Mouse (Mus musculus) CH12.LX (cell line): Measurements from ENCODE around the gene Megf8. TPM values are rescaled to one million over a fixed set of nuclear protein-coding genes. Genes with fewer than 3 reads are reported as not detected.

Experiments
- DNase-seq: peaks from one replicate; pipeline ENCODE4 v3.0.0-alpha.2; 2013; ENCODE audit errors: extremely low read depth
- H3K27ac ChIP-seq: 2 replicates; pipeline ENCODE4 v1.5.1; 2012; ENCODE audit warnings: low read depth, mild to moderate bottlenecking, control low read depth, moderate library complexity; ENCODE audit not compliant: insufficient read depth
- H3K27me3 ChIP-seq: replicated peaks from 2 replicates; pipeline ENCODE3; 2012; ENCODE audit warnings: inconsistent platforms
- H3K36me3 ChIP-seq, 2 experiments: replicated peaks in 1 of 2; 2 replicates each; pipeline versions ENCODE3 to v1.6.1; 2012; ENCODE audit warnings: inconsistent platforms in 1 of 2, low read length in 1 of 2, mild to moderate bottlenecking in 1 of 2, mixed read lengths in 1 of 2, moderate library complexity in 1 of 2; ENCODE audit not compliant: control insufficient read depth in 1 of 2, insufficient read depth in 1 of 2
- H3K4me1 ChIP-seq, 2 experiments: 2 replicates each; pipeline ENCODE4 v1.6.1; 2012; ENCODE audit warnings: inconsistent platforms in 1 of 2, moderate library complexity in 1 of 2; ENCODE audit not compliant: insufficient read depth in 2 of 2, control insufficient read depth in 1 of 2
- H3K4me2 ChIP-seq: 2 replicates; pipeline ENCODE4 v1.6.1; 2012; ENCODE audit warnings: low read depth, mild to moderate bottlenecking, control low read depth; ENCODE audit not compliant: poor library complexity, insufficient read depth, severe bottlenecking
- H3K4me3 ChIP-seq, 3 experiments: fragments of 150-350 bp in 1 of 3; sonication (generic) in 1 of 3; replicated peaks in 1 of 3; 2 replicates each; pipeline versions ENCODE3 to v1.5.1; 2011 to 2012; ENCODE audit warnings: low read depth in 2 of 3, low read length in 2 of 3, mild to moderate bottlenecking in 2 of 3, moderate library complexity in 2 of 3, control low read depth in 1 of 3, improper control_type of control experiment in 1 of 3, inconsistent platforms in 1 of 3, mixed read lengths in 1 of 3; ENCODE audit not compliant: poor library complexity in 1 of 3
- H3K79me2 ChIP-seq: replicated peaks from 2 replicates; pipeline ENCODE4 v1.6.1; 2012; ENCODE audit warnings: mild to moderate bottlenecking, moderate library complexity; ENCODE audit not compliant: control insufficient read depth, poor library complexity, insufficient read depth, severe bottlenecking; ENCODE audit errors: extremely low read depth
- H3K9ac ChIP-seq: 2 replicates; pipeline ENCODE4 v1.6.1; 2012; ENCODE audit warnings: low read depth, mild to moderate bottlenecking, control low read depth, moderate library complexity; ENCODE audit not compliant: insufficient read depth
- H3K9me3 ChIP-seq: replicated peaks from 2 replicates; pipeline ENCODE3; 2012; ENCODE audit warnings: low read length, inconsistent platforms, mixed read lengths
- BHLHE40 ChIP-seq: IDR thresholded peaks from 2 replicates; pipeline ENCODE4 v1.6.1; 2011; ENCODE audit warnings: mild to moderate bottlenecking, low read depth, low read length, improper control_type of control experiment
- CHD1 ChIP-seq: IDR thresholded peaks from 2 replicates; pipeline ENCODE4 v1.6.1; 2012; ENCODE audit warnings: low read depth, low read length, improper control_type of control experiment, inconsistent platforms
- CTCF ChIP-seq, 2 experiments: IDR thresholded peaks in 1 of 2; conservative IDR thresholded peaks in 1 of 2; 2 replicates each; pipeline ENCODE4 v1.5.1; 2011 to 2012; ENCODE audit warnings: low read depth in 2 of 2, low read length in 2 of 2, improper control_type of control experiment in 1 of 2, inconsistent platforms in 1 of 2, mild to moderate bottlenecking in 1 of 2, moderate library complexity in 1 of 2
- ETS1 ChIP-seq: conservative IDR thresholded peaks from 2 replicates; pipeline ENCODE4 v1.6.1; 2012; ENCODE audit warnings: low read depth, mild to moderate bottlenecking, inconsistent platforms, low read length, improper control_type of control experiment, moderate library complexity
- GABPA ChIP-seq: IDR thresholded peaks from 2 replicates; pipeline ENCODE4 v1.6.1; 2012; ENCODE audit warnings: low read depth, low read length, improper control_type of control experiment, inconsistent platforms; ENCODE audit not compliant: insufficient replicate concordance
- IRF4 ChIP-seq: IDR thresholded peaks from 2 replicates; pipeline ENCODE4 v1.6.1; 2014; ENCODE audit warnings: low read depth, mild to moderate bottlenecking, inconsistent platforms, low read length, improper control_type of control experiment
- JUN ChIP-seq: IDR thresholded peaks from 2 replicates; pipeline ENCODE4 v1.6.1; 2011; ENCODE audit warnings: low read depth, mild to moderate bottlenecking, low read length, improper control_type of control experiment, moderate library complexity; ENCODE audit not compliant: insufficient read depth
- KAT2A ChIP-seq: IDR thresholded peaks from 2 replicates; pipeline ENCODE4 v1.6.1; 2012; ENCODE audit warnings: low read length, improper control_type of control experiment, inconsistent platforms; ENCODE audit not compliant: insufficient replicate concordance
- MAFK ChIP-seq: IDR thresholded peaks from 2 replicates; pipeline ENCODE4 v1.6.1; 2011; ENCODE audit warnings: low read length, improper control_type of control experiment; ENCODE audit not compliant: insufficient replicate concordance
- MAX ChIP-seq: IDR thresholded peaks from 2 replicates; pipeline ENCODE4 v1.6.1; 2011; ENCODE audit warnings: low read length, improper control_type of control experiment
- MAZ ChIP-seq: IDR thresholded peaks from 2 replicates; pipeline ENCODE4 v1.6.1; 2012; ENCODE audit warnings: low read depth, mild to moderate bottlenecking, inconsistent platforms, low read length, improper control_type of control experiment, moderate library complexity
- MXI1 ChIP-seq: IDR thresholded peaks from 2 replicates; pipeline ENCODE4 v1.6.1; 2011; ENCODE audit warnings: mild to moderate bottlenecking, low read depth, low read length, improper control_type of control experiment
- NELFE ChIP-seq: IDR thresholded peaks from 2 replicates; pipeline ENCODE4 v1.6.1; 2011; ENCODE audit warnings: low read depth, low read length, improper control_type of control experiment
- PAX5 ChIP-seq: IDR thresholded peaks from 2 replicates; pipeline ENCODE4 v1.6.1; 2012; ENCODE audit warnings: low read length, inconsistent platforms, mixed read lengths
- POLR2AphosphoS2 ChIP-seq: IDR thresholded peaks from 2 replicates; pipeline ENCODE4 v1.6.1; 2011; ENCODE audit warnings: low read depth, low read length, improper control_type of control experiment
- RAD21 ChIP-seq: IDR thresholded peaks from 2 replicates; pipeline ENCODE4 v1.6.1; 2011; ENCODE audit warnings: low read depth, mild to moderate bottlenecking, low read length, improper control_type of control experiment, moderate library complexity
- SIN3A ChIP-seq: IDR thresholded peaks from 2 replicates; pipeline ENCODE4 v1.6.1; 2012; ENCODE audit warnings: low read length, improper control_type of control experiment, inconsistent platforms
- SMC3 ChIP-seq: IDR thresholded peaks from 2 replicates; pipeline ENCODE4 v1.6.1; 2011; ENCODE audit warnings: low read depth, low read length, improper control_type of control experiment
- TBP ChIP-seq: conservative IDR thresholded peaks from 2 replicates; pipeline ENCODE4 v1.6.1; 2011; ENCODE audit warnings: low read depth, low read length, improper control_type of control experiment
- TCF12 ChIP-seq: IDR thresholded peaks from 2 replicates; pipeline ENCODE4 v1.6.1; 2014; ENCODE audit warnings: low read depth, mild to moderate bottlenecking, inconsistent platforms, low read length, improper control_type of control experiment
- UBTF ChIP-seq: IDR thresholded peaks from 2 replicates; pipeline ENCODE4 v1.6.1; 2012; ENCODE audit warnings: low read depth, mild to moderate bottlenecking, inconsistent platforms, low read length, improper control_type of control experiment, moderate library complexity
- USF1 ChIP-seq: IDR thresholded peaks from 2 replicates; pipeline ENCODE4 v1.6.1; 2014; ENCODE audit warnings: low read depth, mild to moderate bottlenecking, inconsistent platforms, low read length, improper control_type of control experiment
- USF2 ChIP-seq: conservative IDR thresholded peaks from 2 replicates; pipeline ENCODE4 v1.6.1; 2011; ENCODE audit warnings: low read depth, low read length, improper control_type of control experiment
- ZC3H11A ChIP-seq: IDR thresholded peaks from 2 replicates; pipeline ENCODE4 v1.6.1; 2012; ENCODE audit warnings: low read depth, mild to moderate bottlenecking, inconsistent platforms, low read length, improper control_type of control experiment
- ZMIZ1 ChIP-seq: IDR thresholded peaks from 2 replicates; pipeline ENCODE4 v1.6.1; 2012; ENCODE audit warnings: low read depth, mild to moderate bottlenecking, inconsistent platforms, low read length, improper control_type of control experiment
- ZNF384 ChIP-seq: IDR thresholded peaks from 2 replicates; pipeline ENCODE4 v1.6.1; 2012; ENCODE audit warnings: low read depth, low read length, improper control_type of control experiment, inconsistent platforms
- dilution Hi-C: fragments of 300-500 bp; cut with MboI; formaldehyde crosslinking; loops from 2 replicates; pipeline ENCODE4 v1.14.3; 2020; ENCODE audit warnings: low sequenced_read_pairs; ENCODE audit not compliant: extremely low pct_unique_long_range_greater_than_20kb, extremely low pct_ligation_motif_present
- in situ Hi-C: fragments of 300-500 bp; cut with MboI; formaldehyde crosslinking; loops from 3 replicates; pipeline ENCODE4 v1.14.3; 2019; ENCODE audit warnings: low sequenced_read_pairs, low pct_ligation_motif_present, low pct_unique_long_range_greater_than_20kb, mixed read lengths
- polyA plus RNA-seq: library from polyadenylated mRNA; unstranded; fragments of >175 nt; gene quantifications from 2 replicates; pipeline ENCODE4 v1.2.1, GENCODE M21; 2012; ENCODE audit warnings: low read depth; ENCODE audit not compliant: insufficient read length
- total RNA-seq, 2 experiments: library from RNA; depleted of rRNA; stranded (reverse); fragments of 300-350 nt in 1 of 2; fragments of >200 nt in 1 of 2; gene quantifications; 2 replicates each; pipeline ENCODE4 v1.2.3; 2012 to 2014

Gene Megf8
- total and polyA plus RNA-seq, 3 experiments: 0.62 to 1.7 (median 1.2) TPM

DNA sequence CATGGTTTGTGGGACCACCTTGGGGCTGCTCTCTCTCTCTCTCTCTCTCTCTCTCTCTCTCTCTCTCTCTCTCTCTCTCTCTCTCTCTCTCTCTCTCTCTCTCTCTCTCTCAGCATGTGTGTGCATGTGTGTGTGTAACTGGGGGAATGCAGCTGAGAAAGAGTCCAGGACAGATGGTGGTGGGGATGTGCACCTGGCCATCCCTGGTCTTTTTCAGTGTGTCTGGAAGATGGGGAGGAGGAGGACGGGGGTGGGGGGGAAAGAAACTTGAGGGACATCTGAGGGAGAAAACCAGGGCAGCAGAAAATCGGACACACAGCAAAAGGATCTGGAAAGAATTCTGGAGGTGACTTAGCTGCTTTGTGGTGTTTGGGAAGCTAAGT is 10.4 kb upstream of the Megf8 start:
- in situ Hi-C loops: no loop called here
- no peaks in the 10 kb centered on the region for H3K79me2 ChIP-seq
- no peak overlapping the region for H3K9ac ChIP-seq
- no peaks in the 10 kb centered on the region for H3K4me1 ChIP-seq
- no peak overlapping the region for H3K4me2 ChIP-seq
- H3K27me3 ChIP-seq: peaks cover 83% of the 10 kb centered on the region
- no peaks in the 10 kb centered on the region for H3K36me3 ChIP-seq
- dilution Hi-C loops: no loop called here
- TF ChIP-seq UBTF: no peak
- no peak for TF ChIP-seq TCF12
- TF ChIP-seq ZMIZ1: no peak
- no peak for TF ChIP-seq USF2
- TF ChIP-seq PAX5: no peak
- no peak for TF ChIP-seq RAD21
- no peak for TF ChIP-seq BHLHE40
- TF ChIP-seq SMC3: no peak
- TF ChIP-seq MAX: no peak
- TF ChIP-seq SIN3A: no peak
- no peak for TF ChIP-seq ZNF384
- TF ChIP-seq CHD1: no peak
- TF ChIP-seq CTCF (conservative IDR thresholded peaks at IDR 0.05 in 1 of 2, IDR thresholded peaks at IDR 0.05 in 1 of 2; ENCODE audit: low read depth in 2 of 2, low read length in 2 of 2): no peak
- H3K9me3 ChIP-seq: no peaks in the 10 kb centered on the region
- H3K27ac ChIP-seq: no peak overlapping the region
- no peak for DNase-seq
- H3K4me3 ChIP-seq: no peak overlapping the region

DNA sequence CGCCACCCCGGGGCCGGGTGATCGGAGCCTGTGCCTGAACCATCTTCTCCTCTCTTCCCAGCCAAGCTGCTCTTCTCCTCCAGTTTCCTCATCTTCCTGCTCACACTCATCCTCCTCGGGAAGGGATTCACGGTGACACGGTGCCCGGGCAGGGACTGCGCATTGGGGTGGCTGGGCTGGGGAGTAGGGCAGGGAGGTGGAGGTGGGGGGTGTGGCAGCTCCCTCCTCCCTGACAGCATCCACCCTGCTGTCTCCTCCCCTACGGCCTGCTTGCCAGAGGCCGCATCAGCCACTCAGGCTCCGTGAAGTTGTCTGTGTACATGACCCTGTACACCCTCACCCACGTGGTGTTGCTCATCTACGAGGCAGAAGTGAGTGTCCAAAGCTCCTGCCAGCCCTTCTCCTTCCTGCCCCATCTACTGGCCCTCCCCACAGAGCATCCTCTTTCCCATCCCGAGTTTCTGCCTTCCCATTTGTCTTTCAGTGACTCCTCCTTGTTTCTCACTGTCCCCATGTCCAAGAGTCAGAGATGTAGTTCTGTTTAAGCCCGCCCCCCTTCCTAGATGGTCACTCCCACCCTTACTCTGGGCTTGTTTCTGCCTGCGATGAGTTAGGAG is 8.2 kb upstream of the Megf8 start:
- TF ChIP-seq NELFE (no peak), ETS1 (no peak), MAFK (no peak), CHD1 (no peak), BHLHE40 (no peak), USF2 (no peak), JUN (no peak), TBP (no peak), GABPA (no peak), ZC3H11A (no peak), PAX5 (no peak), IRF4 (no peak), MAZ (no peak), POLR2AphosphoS2 (no peak), TCF12 (no peak), MXI1 (no peak), CTCF (conservative IDR thresholded peaks at IDR 0.05 in 1 of 2, IDR thresholded peaks at IDR 0.05 in 1 of 2; ENCODE audit: low read depth in 2 of 2, low read length in 2 of 2) (no peak), KAT2A (no peak), ZNF384 (no peak), USF1 (no peak)
- Histone ChIP-seq H3K79me2 (no peaks in the 10 kb centered on the region), H3K9ac (no peak overlapping the region), H3K4me3 (no peak overlapping the region), H3K27ac (no peak overlapping the region), H3K4me2 (no peak overlapping the region), H3K36me3 (no peaks in the 10 kb centered on the region), H3K27me3 (peaks cover 87% of the 10 kb centered on the region), H3K9me3 (no peaks in the 10 kb centered on the region), H3K4me1 (peaks cover 0 to 3% of the 10 kb centered on the region in 2 experiments; a peak in 2 of 4 replicates)
- dilution Hi-C loops: no loop called here
- no peak for DNase-seq
- in situ Hi-C loops: no loop called here
